ENCODE assay signal across 8 mouse cellular contexts in genomic region chr11:102185677-102186076, GRCm38 (mm10). TPM values are rescaled to one million over a fixed set of nuclear protein-coding genes. Genes with fewer than 3 reads are reported as not detected.
DNase-seq lines count a peak whose midpoint lies in the region; ATAC-seq and TF ChIP-seq lines count a peak whose summit lies in the region.

No protein-coding gene starts in this region.

- peak overlapping the region; percentile 93 for H3K27ac ChIP-seq in heart, postnatal 0 days (ENCODE audit: low read depth)
- H3K27ac ChIP-seq in embryonic facial prominence, embryonic 11.5 days (replicated peaks; ENCODE audit: low read depth, low read length), result no peak overlapping the region
- peak overlapping the region; percentile 94 for H3K27ac ChIP-seq in intestine, embryonic 15.5 days
- H3K27ac ChIP-seq in midbrain, postnatal 0 days (ENCODE audit: low read depth, low read length), result peak overlapping the region; percentile 95

- DNase-seq in heart, postnatal 0 days (ENCODE audit: low spot score), result no peak
- no peak for DNase-seq in heart, adult 11 months
- no peak for DNase-seq in embryonic facial prominence, embryonic 11.5 days (ENCODE audit: low spot score)
- DNase-seq in midbrain, postnatal 0 days (ENCODE audit: low spot score), result no peak
- DNase-seq in right cerebral cortex, adult 18-20 months, result no peak
- DNase-seq in urinary bladder, adult 2 months (ENCODE audit: low spot score), result no peak
- DNase-seq in lung, postnatal 10 days, result no peak

- ATAC-seq in heart, postnatal 0 days (ENCODE audit: insufficient read depth, low read depth), result no peak
- no peak for ATAC-seq in embryonic facial prominence, embryonic 11.5 days (replicated peaks; ENCODE audit: insufficient number of reproducible peaks, low FRiP score, low TSS enrichment, low read depth)
- ATAC-seq in intestine, embryonic 15.5 days, result no peak
- ATAC-seq in midbrain, postnatal 0 days (ENCODE audit: low FRiP score), result no peak

- peak overlapping the region; percentile 89 for H3K4me3 ChIP-seq in heart, postnatal 0 days (ENCODE audit: low read depth, low read length)
- H3K4me3 ChIP-seq in embryonic facial prominence, embryonic 11.5 days (ENCODE audit: low read depth, low read length), result peak overlapping the region; percentile 78
- peak overlapping the region; percentile 89 for H3K4me3 ChIP-seq in intestine, embryonic 15.5 days (replicated peaks)
- peak overlapping the region; percentile 86 for H3K4me3 ChIP-seq in midbrain, postnatal 0 days (ENCODE audit: low read depth, low read length)

- H3K36me3 ChIP-seq in heart, postnatal 0 days (replicated peaks; ENCODE audit: control insufficient read depth, insufficient read depth, low read length), result peaks cover 20% of the 10 kb centered on the region
- H3K36me3 ChIP-seq in embryonic facial prominence, embryonic 11.5 days (replicated peaks; ENCODE audit: control insufficient read depth, insufficient read depth, low read depth, low read length), result no peaks in the 10 kb centered on the region; the same call in 1 of the 2 replicates
- H3K36me3 ChIP-seq in intestine, embryonic 15.5 days, result peaks cover 9% of the 10 kb centered on the region
- H3K36me3 ChIP-seq in midbrain, postnatal 0 days (ENCODE audit: insufficient read depth, low read length), result peaks cover 9% of the 10 kb centered on the region; the same call in 1 of the 2 replicates

- H3K4me1 ChIP-seq in heart, postnatal 0 days (ENCODE audit: control insufficient read depth, insufficient read depth), result peaks cover 30% of the 10 kb centered on the region
- H3K4me1 ChIP-seq in embryonic facial prominence, embryonic 11.5 days (ENCODE audit: control insufficient read depth, insufficient read depth, low read length), result no peaks in the 10 kb centered on the region
- H3K4me1 ChIP-seq in intestine, embryonic 15.5 days (replicated peaks), result peaks cover 8% of the 10 kb centered on the region
- peaks cover 11% of the 10 kb centered on the region for H3K4me1 ChIP-seq in midbrain, postnatal 0 days (ENCODE audit: insufficient read depth, low read length)

- no peaks in the 10 kb centered on the region for H3K27me3 ChIP-seq in heart, postnatal 0 days (ENCODE audit: control insufficient read depth, insufficient read depth, low read length)
- H3K27me3 ChIP-seq in embryonic facial prominence, embryonic 11.5 days (ENCODE audit: control insufficient read depth, insufficient read depth, low read length), result no peaks in the 10 kb centered on the region
- no peaks in the 10 kb centered on the region for H3K27me3 ChIP-seq in intestine, embryonic 15.5 days (replicated peaks)
- no peaks in the 10 kb centered on the region for H3K27me3 ChIP-seq in midbrain, postnatal 0 days (ENCODE audit: insufficient read depth, low read length)

- no peak overlapping the region for H3K9ac ChIP-seq in heart, postnatal 0 days (replicated peaks; ENCODE audit: low read depth, low read length)
- no peak overlapping the region for H3K9ac ChIP-seq in embryonic facial prominence, embryonic 11.5 days (replicated peaks; ENCODE audit: low read length)
- H3K9ac ChIP-seq in intestine, embryonic 15.5 days, result no peak overlapping the region
- peak overlapping the region; percentile 92 for H3K9ac ChIP-seq in midbrain, postnatal 0 days (replicated peaks; ENCODE audit: low read length, poor library complexity, severe bottlenecking)

- peak overlapping the region; percentile 98 for H3K4me2 ChIP-seq in heart, postnatal 0 days (ENCODE audit: low read depth, low read length)
- H3K4me2 ChIP-seq in embryonic facial prominence, embryonic 11.5 days (ENCODE audit: low read depth, low read length), result peak overlapping the region; percentile 71
- H3K4me2 ChIP-seq in intestine, embryonic 15.5 days (replicated peaks), result peak overlapping the region; percentile 68
- peak overlapping the region; percentile 72 for H3K4me2 ChIP-seq in midbrain, postnatal 0 days (ENCODE audit: low read depth, low read length, poor library complexity, severe bottlenecking)

- no peak for TF ChIP-seq CTCF in heart, postnatal 0 days (IDR thresholded peaks at IDR 0.05; ENCODE audit: low read depth)
- TF ChIP-seq CTCF in midbrain, postnatal 0 days (IDR thresholded peaks at IDR 0.05), result no peak

- no peak for TF ChIP-seq EP300 in heart, postnatal 0 days (IDR thresholded peaks at IDR 0.05; ENCODE audit: low read depth)

- WGBS in heart, postnatal 0 days, result 41% methylated on average over 3 of the region's 3 CpGs
- 64% methylated on average over 3 of the region's 3 CpGs for WGBS in embryonic facial prominence, embryonic 11.5 days
- 40% methylated on average over 3 of the region's 3 CpGs for WGBS in intestine, embryonic 15.5 days
- WGBS in midbrain, postnatal 0 days, result 52% methylated on average over 3 of the region's 3 CpGs

- no peaks in the 10 kb centered on the region for H3K9me3 ChIP-seq in heart, postnatal 0 days (replicated peaks; ENCODE audit: control insufficient read depth, low read length)
- no peaks in the 10 kb centered on the region for H3K9me3 ChIP-seq in embryonic facial prominence, embryonic 11.5 days (replicated peaks; ENCODE audit: control insufficient read depth, low read length)
- no peaks in the 10 kb centered on the region for H3K9me3 ChIP-seq in intestine, embryonic 15.5 days
- H3K9me3 ChIP-seq in midbrain, postnatal 0 days (ENCODE audit: low read length), result no peaks in the 10 kb centered on the region

RNA-seq across cellular contexts. Expression of gene Lsm12, which starts 0.6 kb away (rescaled TPM):
- total RNA-seq in heart, postnatal 0 days (2014; rRNA removed; ENCODE audit: low replicate concordance), result 36.0 and 41.4 TPM in 2 replicates
- 90.1 and 92.7 TPM in 2 replicates for polyA plus RNA-seq in heart, postnatal 0 days (2015; fragmentation: Nextera tagmentation; extraction: Ambion mirVana)
- 71.3 and 76.5 TPM in 2 replicates for polyA plus RNA-seq in embryonic facial prominence, embryonic 11.5 days (2014; fragmentation: Nextera tagmentation; extraction: Ambion mirVana)
- polyA plus RNA-seq in intestine, embryonic 15.5 days (2015; fragmentation: Nextera tagmentation; extraction: Ambion mirVana), result 118 and 140 TPM in 2 replicates
- 77.7 and 86.2 TPM in 2 replicates for total RNA-seq in midbrain, postnatal 0 days (2014; rRNA removed)
- polyA plus RNA-seq in midbrain, postnatal 0 days (2015; fragmentation: Nextera tagmentation; extraction: Ambion mirVana), result 130 and 147 TPM in 2 replicates
- 29.9 and 32.4 TPM in 2 replicates for polyA plus RNA-seq in urinary bladder, adult 2 months (2012; rRNA removed)

RNA-seq across cellular contexts. Expression of gene G6pc3, which starts 3.7 kb away (rescaled TPM):
- total RNA-seq in heart, postnatal 0 days (2014; rRNA removed; ENCODE audit: low replicate concordance), result 47.9 and 55.5 TPM in 2 replicates
- 18.7 and 20.0 TPM in 2 replicates for polyA plus RNA-seq in heart, postnatal 0 days (2015; fragmentation: Nextera tagmentation; extraction: Ambion mirVana)
- 33.3 and 37.1 TPM in 2 replicates for polyA plus RNA-seq in embryonic facial prominence, embryonic 11.5 days (2014; fragmentation: Nextera tagmentation; extraction: Ambion mirVana)
- 31.1 and 33.9 TPM in 2 replicates for polyA plus RNA-seq in intestine, embryonic 15.5 days (2015; fragmentation: Nextera tagmentation; extraction: Ambion mirVana)
- 43.1 and 68.5 TPM in 2 replicates for total RNA-seq in midbrain, postnatal 0 days (2014; rRNA removed)
- 42.0 and 48.7 TPM in 2 replicates for polyA plus RNA-seq in midbrain, postnatal 0 days (2015; fragmentation: Nextera tagmentation; extraction: Ambion mirVana)
- 73.3 and 80.1 TPM in 2 replicates for polyA plus RNA-seq in urinary bladder, adult 2 months (2012; rRNA removed)

RNA-seq across cellular contexts. Expression of gene Tmem101, which starts 29.5 kb away (rescaled TPM):
- total RNA-seq in heart, postnatal 0 days (2014; rRNA removed; ENCODE audit: low replicate concordance), result 28.7 and 45.8 TPM in 2 replicates
- polyA plus RNA-seq in heart, postnatal 0 days (2015; fragmentation: Nextera tagmentation; extraction: Ambion mirVana), result 21.9 and 23.4 TPM in 2 replicates
- polyA plus RNA-seq in embryonic facial prominence, embryonic 11.5 days (2014; fragmentation: Nextera tagmentation; extraction: Ambion mirVana), result 37.0 and 37.8 TPM in 2 replicates
- 23.8 and 26.4 TPM in 2 replicates for polyA plus RNA-seq in intestine, embryonic 15.5 days (2015; fragmentation: Nextera tagmentation; extraction: Ambion mirVana)
- total RNA-seq in midbrain, postnatal 0 days (2014; rRNA removed), result 35.2 and 41.1 TPM in 2 replicates
- 42.4 and 44.4 TPM in 2 replicates for polyA plus RNA-seq in midbrain, postnatal 0 days (2015; fragmentation: Nextera tagmentation; extraction: Ambion mirVana)
- polyA plus RNA-seq in urinary bladder, adult 2 months (2012; rRNA removed), result 15.0 and 17.4 TPM in 2 replicates

RNA-seq across cellular contexts. Expression of gene Nags, which starts 40.4 kb away (rescaled TPM):
- not detected in 2 replicates for total RNA-seq in heart, postnatal 0 days (2014; rRNA removed; ENCODE audit: low replicate concordance)
- not detected in 2 replicates for polyA plus RNA-seq in heart, postnatal 0 days (2015; fragmentation: Nextera tagmentation; extraction: Ambion mirVana)
- not detected in 2 replicates for polyA plus RNA-seq in embryonic facial prominence, embryonic 11.5 days (2014; fragmentation: Nextera tagmentation; extraction: Ambion mirVana)
- polyA plus RNA-seq in intestine, embryonic 15.5 days (2015; fragmentation: Nextera tagmentation; extraction: Ambion mirVana), result 24.0 and 25.6 TPM in 2 replicates
- 0.14 and 0.16 TPM in 2 replicates for total RNA-seq in midbrain, postnatal 0 days (2014; rRNA removed)
- polyA plus RNA-seq in midbrain, postnatal 0 days (2015; fragmentation: Nextera tagmentation; extraction: Ambion mirVana), result 0.09 and 0.11 TPM in 2 replicates
- 0.07 and 0.15 TPM in 2 replicates for polyA plus RNA-seq in urinary bladder, adult 2 months (2012; rRNA removed)

RNA-seq across cellular contexts. Expression of gene Hdac5, which starts 44.3 kb away (rescaled TPM):
- total RNA-seq in heart, postnatal 0 days (2014; rRNA removed; ENCODE audit: low replicate concordance), result 194 and 287 TPM in 2 replicates
- 51.4 and 67.2 TPM in 2 replicates for polyA plus RNA-seq in heart, postnatal 0 days (2015; fragmentation: Nextera tagmentation; extraction: Ambion mirVana)
- 21.9 and 24.0 TPM in 2 replicates for polyA plus RNA-seq in embryonic facial prominence, embryonic 11.5 days (2014; fragmentation: Nextera tagmentation; extraction: Ambion mirVana)
- 54.3 and 62.8 TPM in 2 replicates for polyA plus RNA-seq in intestine, embryonic 15.5 days (2015; fragmentation: Nextera tagmentation; extraction: Ambion mirVana)
- total RNA-seq in midbrain, postnatal 0 days (2014; rRNA removed), result 183 and 263 TPM in 2 replicates
- 61.9 and 65.9 TPM in 2 replicates for polyA plus RNA-seq in midbrain, postnatal 0 days (2015; fragmentation: Nextera tagmentation; extraction: Ambion mirVana)
- 58.1 and 75.4 TPM in 2 replicates for polyA plus RNA-seq in urinary bladder, adult 2 months (2012; rRNA removed)
